Mouse (Mus musculus): ENCODE measurements around the gene Gpx4.

DNA sequence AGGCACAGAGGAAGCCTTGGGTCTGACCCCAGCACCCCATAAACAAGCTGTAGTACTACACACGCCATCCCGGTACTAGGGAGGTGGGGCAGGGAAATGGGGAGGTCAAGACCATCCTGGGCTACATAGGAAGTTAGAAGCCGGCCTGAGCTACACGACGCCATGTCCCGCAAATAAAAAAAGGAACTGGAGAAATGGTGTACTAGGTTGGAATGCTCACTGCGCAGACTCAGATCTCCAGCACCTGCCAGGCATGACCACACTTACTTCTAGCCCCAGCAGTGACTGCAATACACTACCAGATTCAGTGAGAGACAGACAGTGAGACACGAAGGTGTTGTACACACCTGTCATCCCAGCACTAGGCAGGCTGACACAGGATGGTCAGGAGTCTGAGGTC lies 40.5 kb downstream of the Gpx4 start:
- TF ChIP-seq CTCF (IDR thresholded peaks at IDR 0.05) (no peak), EP300 (IDR thresholded peaks at IDR 0.05) (no peak)

Data from lung, postnatal 0 days (tissue).